In genomic region chr15:98895635-98896589, GRCm38 (mm10) we compare ENCODE assay signal across 7 mouse cellular contexts. TPM values are rescaled to one million over a fixed set of nuclear protein-coding genes. Genes with fewer than 3 reads are reported as not detected.
DNase-seq lines count a peak whose midpoint lies in the region; ATAC-seq and TF ChIP-seq lines count a peak whose summit lies in the region.

No protein-coding gene starts in this region.

- H3K4me2 ChIP-seq in forebrain, embryonic 15.5 days (replicated peaks) = peak overlapping the region; percentile 37
- H3K4me2 ChIP-seq in kidney, embryonic 15.5 days = peak overlapping the region; percentile 99

- 2% methylated on average over 41 of the region's 41 CpGs for WGBS in forebrain, embryonic 15.5 days
- 3% methylated on average over 41 of the region's 41 CpGs for WGBS in kidney, embryonic 15.5 days

- peaks cover 10% of the 10 kb centered on the region; the same call in 1 of the 2 replicates for H3K27me3 ChIP-seq in ES-Bruce4 (ENCODE audit: control insufficient read depth, insufficient read depth, low read length, poor library complexity, severe bottlenecking)
- peaks cover 81% of the 10 kb centered on the region for H3K27me3 ChIP-seq in forebrain, embryonic 15.5 days
- H3K27me3 ChIP-seq in kidney, embryonic 15.5 days = peaks cover 98% of the 10 kb centered on the region

- H3K4me1 ChIP-seq in ES-Bruce4 (ENCODE audit: control insufficient read depth, insufficient read depth, low read length) = peaks cover 3% of the 10 kb centered on the region
- H3K4me1 ChIP-seq in forebrain, embryonic 15.5 days = peaks cover 43% of the 10 kb centered on the region
- H3K4me1 ChIP-seq in kidney, embryonic 15.5 days = peaks cover 56% of the 10 kb centered on the region

- H3K4me3 ChIP-seq in ES-Bruce4 (ENCODE audit: low read depth, low read length) = peak overlapping the region; percentile 38
- peak overlapping the region; percentile 49 for H3K4me3 ChIP-seq in forebrain, embryonic 15.5 days
- peak overlapping the region; percentile 58 for H3K4me3 ChIP-seq in kidney, embryonic 15.5 days (replicated peaks)

- H3K27ac ChIP-seq in ES-Bruce4 (ENCODE audit: insufficient read depth, low read length) = no peak overlapping the region
- H3K27ac ChIP-seq in forebrain, embryonic 15.5 days (replicated peaks) = no peak overlapping the region
- no peak overlapping the region for H3K27ac ChIP-seq in kidney, embryonic 15.5 days

- H3K9ac ChIP-seq in ES-Bruce4 (ENCODE audit: low read depth, poor library complexity, severe bottlenecking) = peak overlapping the region; percentile 37
- H3K9ac ChIP-seq in forebrain, embryonic 15.5 days (replicated peaks) = 0 out of 2 replicates have a peak overlapping the region, but pooled peaks have one; percentile 11
- H3K9ac ChIP-seq in kidney, embryonic 15.5 days = no peak overlapping the region

- H3K36me3 ChIP-seq in ES-Bruce4 (ENCODE audit: control insufficient read depth, insufficient read depth, low read length, poor library complexity, severe bottlenecking) = no peaks in the 10 kb centered on the region
- no peaks in the 10 kb centered on the region for H3K36me3 ChIP-seq in forebrain, embryonic 15.5 days
- H3K36me3 ChIP-seq in kidney, embryonic 15.5 days = no peaks in the 10 kb centered on the region

- TF ChIP-seq EP300 in ES-Bruce4 (IDR thresholded peaks at IDR 0.05; ENCODE audit: insufficient read depth, low read depth, low read length) = no peak

- no peak for TF ChIP-seq POLR2A in ES-Bruce4 (IDR thresholded peaks at IDR 0.05; ENCODE audit: insufficient read depth, low read length)

- no peaks in the 10 kb centered on the region for H3K9me3 ChIP-seq in ES-Bruce4 (replicated peaks; ENCODE audit: control insufficient read depth, insufficient read depth, low read length, poor library complexity, severe bottlenecking)
- H3K9me3 ChIP-seq in forebrain, embryonic 15.5 days = no peaks in the 10 kb centered on the region
- no peaks in the 10 kb centered on the region for H3K9me3 ChIP-seq in kidney, embryonic 15.5 days (replicated peaks)

- peak; percentile 70 for DNase-seq in R1 (ENCODE audit: low read depth, low spot score)
- DNase-seq in lung, postnatal 25 days (ENCODE audit: low spot score) = peak; percentile 43
- DNase-seq in frontal cortex, postnatal 25 days (ENCODE audit: low spot score in 2 of 2) = no peak
- no peak for DNase-seq in natural killer cell, adult 2 months (ENCODE audit: low spot score in 2 of 2)

- ATAC-seq in forebrain, embryonic 15.5 days (replicated peaks) = no peak
- no peak; the same call in 1 of the 2 replicates for ATAC-seq in kidney, embryonic 15.5 days (replicated peaks; ENCODE audit: low FRiP score)

- no peak for TF ChIP-seq CTCF in ES-Bruce4 (IDR thresholded peaks at IDR 0.05; ENCODE audit: low read depth, low read length)

RNA-seq across cellular contexts. Expression of gene Rhebl1, which starts 1.6 kb away (rescaled TPM):
- 40.3 and 41.9 TPM in 2 replicates for polyA plus RNA-seq in ES-Bruce4 (2011; ENCODE audit: insufficient read depth, insufficient read length, low read depth, missing spikeins)
- 42.7 and 46.4 TPM in 2 replicates for polyA plus RNA-seq in forebrain, embryonic 15.5 days (2015; fragmentation: Nextera tagmentation; extraction: Ambion mirVana)
- polyA plus RNA-seq in kidney, embryonic 15.5 days (2015; fragmentation: Nextera tagmentation; extraction: Ambion mirVana) = 20.0 and 20.5 TPM in 2 replicates

RNA-seq across cellular contexts. Expression of gene Dhh, which starts 2.4 kb away (rescaled TPM):
- polyA plus RNA-seq in ES-Bruce4 (2011; ENCODE audit: insufficient read depth, insufficient read length, low read depth, missing spikeins) = 0.40 and 0.78 TPM in 2 replicates
- polyA plus RNA-seq in forebrain, embryonic 15.5 days (2015; fragmentation: Nextera tagmentation; extraction: Ambion mirVana) = 0.52 and 0.68 TPM in 2 replicates
- polyA plus RNA-seq in kidney, embryonic 15.5 days (2015; fragmentation: Nextera tagmentation; extraction: Ambion mirVana) = 1.4 and 2.0 TPM in 2 replicates

RNA-seq across cellular contexts. Expression of gene Lmbr1l, which starts 22.1 kb away (rescaled TPM):
- 30.9 and 33.4 TPM in 2 replicates for polyA plus RNA-seq in ES-Bruce4 (2011; ENCODE audit: insufficient read depth, insufficient read length, low read depth, missing spikeins)
- 43.2 and 45.2 TPM in 2 replicates for polyA plus RNA-seq in forebrain, embryonic 15.5 days (2015; fragmentation: Nextera tagmentation; extraction: Ambion mirVana)
- 16.4 and 17.6 TPM in 2 replicates for polyA plus RNA-seq in kidney, embryonic 15.5 days (2015; fragmentation: Nextera tagmentation; extraction: Ambion mirVana)

RNA-seq across cellular contexts. Expression of gene Kmt2d, which starts 24.9 kb away (rescaled TPM):
- polyA plus RNA-seq in ES-Bruce4 (2011; ENCODE audit: insufficient read depth, insufficient read length, low read depth, missing spikeins) = 51.9 and 62.2 TPM in 2 replicates
- 13.9 and 14.3 TPM in 2 replicates for polyA plus RNA-seq in forebrain, embryonic 15.5 days (2015; fragmentation: Nextera tagmentation; extraction: Ambion mirVana)
- polyA plus RNA-seq in kidney, embryonic 15.5 days (2015; fragmentation: Nextera tagmentation; extraction: Ambion mirVana) = 12.3 and 13.3 TPM in 2 replicates

RNA-seq across cellular contexts. Expression of gene Tuba1b, which starts 38.5 kb away (rescaled TPM):
- polyA plus RNA-seq in ES-Bruce4 (2011; ENCODE audit: insufficient read depth, insufficient read length, low read depth, missing spikeins) = 3,464 and 4,107 TPM in 2 replicates
- 1,138 and 1,204 TPM in 2 replicates for polyA plus RNA-seq in forebrain, embryonic 15.5 days (2015; fragmentation: Nextera tagmentation; extraction: Ambion mirVana)
- 1,698 and 1,797 TPM in 2 replicates for polyA plus RNA-seq in kidney, embryonic 15.5 days (2015; fragmentation: Nextera tagmentation; extraction: Ambion mirVana)

Comparison
In these comparisons a context has a peak if more than half of its experiments do, and no peak if none do; other contexts are left out.
1. DNase-seq: peak in R1 (single experiment) and lung, postnatal 25 days (single experiment); none in frontal cortex, postnatal 25 days (0 of 2) and natural killer cell, adult 2 months (0 of 2).
2. Peak in every context shown above with its lines, with median percentiles within 50 percentile points of each other: H3K4me3 ChIP-seq.